Mouse (Mus musculus) kidney, embryonic 14.5 days (tissue): Measurements from ENCODE around the gene Unc13d. TPM values are rescaled to one million over a fixed set of nuclear protein-coding genes. Genes with fewer than 3 reads are reported as not detected.
A peak's percentile ranks its signal among the peaks of the same experiment; 100 is the strongest.
"Not testable (repeated sequence)": the region's sequence is repeated elsewhere in the genome, so short reads cannot be mapped to it uniquely, and the experiment has no call there.

Experiments
- ATAC-seq: fragments of 200-750 bp; cut with Nextera tagmentation; 2 replicates; pipeline ENCODE4 v1.8.0; 2017; ENCODE audit warnings: moderate number of reproducible peaks, mild to moderate bottlenecking, moderate TSS enrichment, moderate library complexity; ENCODE audit not compliant: low FRiP score, low TSS enrichment
- H3K27ac ChIP-seq: fragments of 300-500 bp; sonication (generic); 2 replicates; pipeline ENCODE4 v1.5.1; 2014; ENCODE audit warnings: low read depth, mild to moderate bottlenecking, low read length, moderate library complexity, mixed read lengths
- H3K27me3 ChIP-seq: fragments of 300-500 bp; sonication (generic); 2 replicates; pipeline ENCODE4 v1.6.1; 2014; ENCODE audit warnings: mild to moderate bottlenecking, low read length; ENCODE audit not compliant: control insufficient read depth, insufficient read depth
- H3K36me3 ChIP-seq: fragments of 300-500 bp; sonication (generic); 2 replicates; pipeline ENCODE4 v1.6.1; 2014; ENCODE audit warnings: low read length, mixed read lengths; ENCODE audit not compliant: control insufficient read depth, insufficient read depth
- H3K4me1 ChIP-seq: fragments of 300-500 bp; sonication (generic); 2 replicates; pipeline ENCODE4 v1.6.1; 2014; ENCODE audit warnings: low read length, mixed read lengths; ENCODE audit not compliant: control insufficient read depth, insufficient read depth
- H3K4me2 ChIP-seq: fragments of 300-500 bp; sonication (generic); replicated peaks from 2 replicates; pipeline ENCODE4 v1.6.1; 2014; ENCODE audit warnings: low read depth, mild to moderate bottlenecking, low read length
- H3K4me3 ChIP-seq: fragments of 300-500 bp; sonication (generic); 2 replicates; pipeline ENCODE4 v1.5.1; 2014; ENCODE audit warnings: mild to moderate bottlenecking, low read length
- H3K9ac ChIP-seq: fragments of 300-500 bp; sonication (generic); 2 replicates; pipeline ENCODE4 v1.6.1; 2014; ENCODE audit warnings: low read depth, mild to moderate bottlenecking, low read length, moderate library complexity
- H3K9me3 ChIP-seq: fragments of 300-500 bp; sonication (generic); 2 replicates; pipeline ENCODE4 v1.6.1; 2016; ENCODE audit warnings: low read length; ENCODE audit not compliant: control insufficient read depth
- WGBS: fragments of 180-500 bp; shearing (Covaris S2); extraction: QIAGEN DNeasy Blood & Tissue Kit; methylation state at CpG from one replicate; pipeline ENCODE4 v1.1.7; 2014; 5-methylcytosine and 5-hydroxymethylcytosine counted together
- polyA plus RNA-seq: library from polyadenylated mRNA; unstranded; fragments of >200 nt; fragmentation: Nextera tagmentation; extraction: Ambion mirVana; gene quantifications from 2 replicates; pipeline ENCODE4 v1.2.1, GENCODE M21; 2014

Gene Unc13d
- polyA plus RNA-seq, result 1.3 and 1.5 TPM in 2 replicates

- WGBS, result 53% methylated on average over 22 of the region's 22 CpGs
- Histone ChIP-seq H3K4me3 (peak within 1 kb of the TSS; percentile 27), H3K4me2 (peak within 1 kb of the TSS; percentile 49), H3K9me3 (no peaks in the 10 kb centered on the region), H3K27ac (peak within 1 kb of the TSS; percentile 37; the same call in 1 of the 2 replicates), H3K36me3 (peaks cover 39% of the 10 kb centered on the region), H3K9ac (peak within 1 kb of the TSS; percentile 50; the same call in 1 of the 2 replicates), H3K27me3 (no peaks in the 10 kb centered on the region), H3K4me1 (peaks cover 10% of the 10 kb centered on the region)
- no peak for ATAC-seq
Observed at GRCm38 (mm10) chr11:116077446-116078204, at the start of gene Unc13d. Unc13d (minus strand) TSS chr11:116077961.

- Histone ChIP-seq H3K4me3 (no peak overlapping the region), H3K9ac (no peak overlapping the region), H3K27ac (no peak overlapping the region), H3K9me3 (no peaks in the 10 kb centered on the region), H3K36me3 (peaks cover 8% of the 10 kb centered on the region; the same call in 1 of the 2 replicates), H3K4me1 (peaks cover 7% of the 10 kb centered on the region), H3K4me2 (no peak overlapping the region), H3K27me3 (no peaks in the 10 kb centered on the region)
- ATAC-seq, result no peak
- 96% methylated on average over 15 of the region's 15 CpGs for WGBS
Observed at GRCm38 (mm10) chr11:116126261-116126660, 48.5 kb upstream of the Unc13d start.

- H3K36me3 ChIP-seq, H3K4me3 ChIP-seq, H3K9ac ChIP-seq, H3K9me3 ChIP-seq, H3K27ac ChIP-seq, ATAC-seq, H3K27me3 ChIP-seq, H3K4me2 ChIP-seq, H3K4me1 ChIP-seq: not testable (repeated sequence)
- 94% methylated on average over 8 of the region's 8 CpGs for WGBS
Observed at GRCm38 (mm10) chr11:116121731-116122245, 44.0 kb upstream of the Unc13d start.

GRCm38 (mm10) chr11:116117819-116118218 lies 40.1 kb upstream of the Unc13d start:
- no peak for ATAC-seq
- Histone ChIP-seq H3K4me2 (no peak overlapping the region), H3K9me3 (no peaks in the 10 kb centered on the region)

GRCm38 (mm10) chr11:116117241-116117640 lies 39.5 kb upstream of the Unc13d start:
- H3K27ac ChIP-seq, result no peak overlapping the region
- no peaks in the 10 kb centered on the region for H3K4me1 ChIP-seq
- no peak overlapping the region for H3K4me3 ChIP-seq
- no peak overlapping the region for H3K9ac ChIP-seq
- no peaks in the 10 kb centered on the region for H3K9me3 ChIP-seq
- H3K36me3 ChIP-seq, result no peaks in the 10 kb centered on the region
- H3K4me2 ChIP-seq, result no peak overlapping the region
- no peaks in the 10 kb centered on the region for H3K27me3 ChIP-seq
- 59% methylated on average over 12 of the region's 12 CpGs for WGBS
- no peak for ATAC-seq

More at GRCm38 (mm10) chr11:116117819-116118218, 40.1 kb upstream of the Unc13d start:
- Histone ChIP-seq H3K36me3 (0 out of 2 replicates have a peak, but pooled peaks cover 4% of the 10 kb centered on the region), H3K27ac (no peak overlapping the region), H3K27me3 (no peaks in the 10 kb centered on the region), H3K9ac (no peak overlapping the region), H3K4me1 (no peaks in the 10 kb centered on the region), H3K4me3 (no peak overlapping the region)

GRCm38 (mm10) chr11:116111611-116112203 lies 33.9 kb upstream of the Unc13d start:
- Histone ChIP-seq H3K4me2 (no peak overlapping the region), H3K36me3 (no peaks in the 10 kb centered on the region), H3K4me1 (peaks cover 25% of the 10 kb centered on the region), H3K27ac (no peak overlapping the region), H3K9ac (no peak overlapping the region), H3K9me3 (no peaks in the 10 kb centered on the region), H3K4me3 (no peak overlapping the region), H3K27me3 (peaks cover 35% of the 10 kb centered on the region)
- WGBS, result 87% methylated on average over 19 of the region's 19 CpGs
- no peak for ATAC-seq

- Histone ChIP-seq H3K27me3 (peaks cover 40% of the 10 kb centered on the region), H3K27ac (no peak overlapping the region), H3K9ac (no peak overlapping the region), H3K36me3 (no peaks in the 10 kb centered on the region), H3K4me3 (no peak overlapping the region), H3K9me3 (no peaks in the 10 kb centered on the region), H3K4me2 (no peak overlapping the region), H3K4me1 (peaks cover 31% of the 10 kb centered on the region)
- no peak for ATAC-seq
- 81% methylated on average over 4 of the region's 4 CpGs for WGBS
Observed at GRCm38 (mm10) chr11:116111067-116111466, 33.3 kb upstream of the Unc13d start.

GRCm38 (mm10) chr11:116110540-116110939 lies 32.8 kb upstream of the Unc13d start:
- H3K36me3 ChIP-seq, result no peaks in the 10 kb centered on the region
- no peak; the same call in 1 of the 2 replicates for ATAC-seq
- H3K4me1 ChIP-seq, result peaks cover 36% of the 10 kb centered on the region
- H3K4me2 ChIP-seq, result peak overlapping the region; percentile 59
- peak overlapping the region; percentile 47 for H3K4me3 ChIP-seq
- peaks cover 40% of the 10 kb centered on the region for H3K27me3 ChIP-seq
- H3K9me3 ChIP-seq, result no peaks in the 10 kb centered on the region
- no peak overlapping the region for H3K27ac ChIP-seq
- H3K9ac ChIP-seq, result peak overlapping the region; percentile 56; the same call in 1 of the 2 replicates
- WGBS, result 24% methylated on average over 10 of the region's 10 CpGs

- under 1% methylated on average over 25 of the region's 35 CpGs for WGBS
- Histone ChIP-seq H3K27ac (no peak overlapping the region), H3K4me1 (peaks cover 38% of the 10 kb centered on the region), H3K4me3 (peak overlapping the region; percentile 47), H3K36me3 (no peaks in the 10 kb centered on the region), H3K9ac (peak overlapping the region; percentile 56), H3K27me3 (peaks cover 40% of the 10 kb centered on the region), H3K4me2 (peak overlapping the region; percentile 59), H3K9me3 (no peaks in the 10 kb centered on the region)
- ATAC-seq, result peak; percentile 44
Observed at GRCm38 (mm10) chr11:116110131-116110530, 32.4 kb upstream of the Unc13d start.
